Mouse (Mus musculus): ENCODE measurements around the gene Ckmt1. TPM values are rescaled to one million over a fixed set of nuclear protein-coding genes. Genes with fewer than 3 reads are reported as not detected.
"Not testable (repeated sequence)": the region's sequence is repeated elsewhere in the genome, so short reads cannot be mapped to it uniquely, and the experiment has no call there.

Gene Ckmt1
- 1 to 10 TPM in 1 of 2 experiments, under 1 TPM in 1; 0.83 to 1.5 TPM for polyA plus RNA-seq (2017; shearing (Covaris generic))

GRCm38 (mm10) chr2:121357494-121357893 lies at the start of gene Ckmt1:
Gene Ckmt1 (plus strand): TSS chr2:121357714.
- ATAC-seq = no peak

DNA sequence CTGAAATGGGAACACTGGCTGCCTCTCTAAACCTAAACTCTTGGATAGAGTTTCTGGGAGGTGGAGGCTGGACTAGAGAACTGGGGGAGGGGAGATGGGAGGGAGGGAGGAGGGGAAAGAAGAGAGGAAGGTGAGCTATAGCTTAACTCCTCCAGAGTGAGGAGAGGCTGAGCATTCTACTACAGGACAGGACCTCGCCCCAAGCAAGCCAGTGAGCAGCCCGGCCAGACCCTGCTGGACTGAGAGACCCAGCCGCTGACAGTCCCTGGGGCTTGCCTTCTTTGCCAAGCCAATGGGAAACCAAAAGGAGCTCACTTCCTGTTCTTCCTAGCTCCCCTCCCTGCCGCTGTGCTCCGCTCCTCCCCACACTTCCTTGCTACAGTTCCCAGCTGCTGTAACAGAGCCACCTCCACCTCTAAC lies 48.5 kb upstream of the Ckmt1 start:
- ATAC-seq = no peak

DNA sequence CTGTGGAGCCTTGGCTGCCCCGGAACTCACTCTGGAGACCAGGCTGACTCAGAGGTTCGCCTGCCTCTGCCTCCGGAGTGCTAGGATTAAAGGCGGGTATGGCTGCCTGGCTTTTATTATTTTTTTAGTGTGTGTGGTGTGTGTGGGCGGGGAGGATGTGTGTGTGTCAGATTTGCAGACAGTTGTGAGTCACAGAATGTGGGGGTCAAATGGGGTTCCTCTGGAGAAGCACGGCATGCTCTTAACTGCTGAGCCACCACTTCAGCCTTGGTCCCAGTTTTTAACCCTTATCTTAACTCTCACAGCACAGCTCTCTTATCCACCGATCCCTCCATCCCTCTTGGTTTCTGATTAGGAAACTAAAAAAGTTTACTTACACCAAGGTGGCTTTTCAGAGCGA lies 41.2 kb upstream of the Ckmt1 start:
- no peak for ATAC-seq

GRCm38 (mm10) chr2:121323041-121323440 lies 34.5 kb upstream of the Ckmt1 start:
- no peak for ATAC-seq

DNA sequence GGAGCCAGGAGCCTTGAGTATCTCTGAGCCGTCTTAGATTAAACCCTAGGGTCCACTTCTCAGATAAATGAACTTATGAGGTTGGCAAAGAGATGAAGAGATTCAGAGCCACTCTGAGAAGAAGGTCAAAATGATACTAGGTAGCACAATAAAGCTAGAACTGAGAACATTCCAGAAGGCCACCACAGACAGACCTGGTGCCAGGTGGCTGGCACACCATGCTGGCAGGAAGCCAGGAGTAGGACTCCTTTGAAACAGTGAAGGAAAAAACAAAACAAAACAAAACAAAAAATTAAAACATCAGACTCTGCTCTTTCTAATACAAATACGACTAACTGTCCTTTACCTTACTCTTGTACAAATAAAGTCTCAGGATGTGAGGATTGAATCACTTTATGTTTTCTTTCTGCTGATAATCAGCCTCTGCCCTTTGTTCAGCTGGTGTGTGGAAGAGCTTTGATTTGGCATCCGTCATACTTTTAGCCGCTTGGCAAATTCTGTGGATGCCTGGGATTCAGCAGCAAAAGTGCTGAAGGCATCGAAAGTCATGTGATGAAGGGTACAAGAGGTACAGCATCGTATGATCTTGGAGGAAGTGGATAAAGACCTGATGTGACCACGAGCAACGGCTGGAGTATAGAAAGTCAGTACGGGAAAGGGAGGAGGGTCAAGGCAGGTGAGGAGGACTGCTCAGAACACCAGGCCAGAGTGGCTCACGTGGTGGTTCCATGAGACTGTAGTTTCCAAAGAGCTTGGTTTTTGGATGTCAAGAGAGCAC lies 33.6 kb upstream of the Ckmt1 start:
- no peak for ATAC-seq

DNA sequence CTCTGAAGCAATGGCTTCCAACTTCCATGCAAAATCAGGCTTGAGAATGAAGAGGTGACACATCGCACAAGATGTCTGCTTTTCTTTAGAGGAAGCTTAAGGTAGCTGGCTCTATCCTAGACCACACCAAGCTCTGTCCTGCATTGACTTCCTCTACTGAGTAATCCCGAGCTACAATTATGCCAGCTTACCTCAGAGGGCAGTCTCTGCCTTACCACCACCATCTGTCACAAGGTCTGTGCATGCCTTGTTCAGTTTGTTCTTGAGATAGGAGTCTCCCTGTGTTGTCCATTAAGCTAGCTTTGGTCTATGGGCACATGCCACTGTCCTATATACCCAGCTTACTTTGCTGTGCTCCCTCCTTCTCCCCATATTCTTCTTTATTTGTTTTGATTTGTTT lies 28.0 kb upstream of the Ckmt1 start:
- ATAC-seq = no peak

GRCm38 (mm10) chr2:121339057-121339456 lies 18.5 kb upstream of the Ckmt1 start:
- no peak for ATAC-seq

- ATAC-seq = no peak
Measured at GRCm38 (mm10) chr2:121353156-121353555, 4.4 kb upstream of the Ckmt1 start.

DNA sequence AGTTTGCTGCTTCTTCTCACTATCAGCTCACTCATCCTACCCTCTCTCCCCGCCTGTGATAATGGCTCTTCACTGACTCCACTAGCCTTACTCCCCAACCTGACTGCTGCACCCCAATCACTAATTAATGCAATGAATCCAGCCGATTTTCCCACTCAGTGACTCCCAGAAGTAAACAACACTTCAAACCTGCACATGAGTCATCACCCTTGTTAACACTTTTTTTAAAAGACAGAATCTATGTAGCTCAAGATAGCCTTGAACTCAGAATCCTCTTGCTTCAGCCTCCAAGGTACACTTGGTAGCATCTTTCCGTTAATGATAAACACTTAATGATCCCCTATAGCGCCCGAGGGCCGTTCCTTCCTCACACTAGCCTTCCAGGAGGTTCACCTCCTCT lies 3.1 kb upstream of the Ckmt1 start:
- no peak for ATAC-seq

GRCm38 (mm10) chr2:121354820-121355592 lies 2.5 kb upstream of the Ckmt1 start, which contains the start of gene Ppip5k1:
Gene Ppip5k1 (minus strand): TSS chr2:121355396.
- peak; percentile 99 for ATAC-seq

DNA sequence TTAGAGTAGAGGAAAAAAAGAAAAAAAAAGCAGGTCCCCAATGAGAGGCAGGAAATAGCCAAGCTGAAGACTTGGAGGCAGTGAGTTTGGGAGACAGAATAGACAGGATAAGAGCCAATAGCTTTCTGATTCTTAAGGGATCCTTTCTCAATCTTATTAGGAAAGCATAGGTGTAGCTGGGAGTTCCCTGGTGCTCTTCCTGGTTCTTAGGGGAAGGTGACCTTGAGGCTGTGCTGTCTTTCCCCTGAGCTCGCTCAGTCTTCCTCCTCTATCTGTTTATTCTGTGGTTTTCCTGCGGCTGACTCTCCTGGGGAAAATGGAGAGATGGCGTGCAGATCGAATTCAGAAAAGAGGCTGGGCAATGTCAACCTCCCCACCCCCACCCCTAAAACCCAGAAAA lies 447 bp downstream of the Ckmt1 start:
- ATAC-seq = no peak

GRCm38 (mm10) chr2:121358381-121358780 lies 867 bp downstream of the Ckmt1 start:
- ATAC-seq = no peak

- ATAC-seq = no peak
Measured at GRCm38 (mm10) chr2:121359461-121359860, 1.9 kb downstream of the Ckmt1 start.

DNA sequence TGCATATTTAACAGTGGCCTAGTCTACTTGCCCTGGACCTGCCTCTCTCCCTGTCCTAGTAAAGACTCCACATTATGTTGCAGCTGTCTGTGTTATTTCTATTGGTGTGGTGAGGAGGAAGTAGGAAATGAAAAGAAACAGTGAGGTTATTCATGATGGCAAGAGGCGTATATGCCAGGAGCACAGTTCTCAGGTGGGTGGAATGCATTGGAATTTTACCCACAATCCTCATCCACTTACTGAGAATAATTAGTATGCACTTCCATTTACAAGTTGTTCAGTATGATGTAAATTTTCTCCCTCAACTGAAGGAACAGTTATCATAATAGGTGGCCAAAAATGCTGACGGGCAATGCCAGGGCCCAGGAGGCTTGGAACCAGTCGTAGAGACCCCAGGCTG lies 6.1 kb downstream of the Ckmt1 start:
- ATAC-seq = no peak

DNA sequence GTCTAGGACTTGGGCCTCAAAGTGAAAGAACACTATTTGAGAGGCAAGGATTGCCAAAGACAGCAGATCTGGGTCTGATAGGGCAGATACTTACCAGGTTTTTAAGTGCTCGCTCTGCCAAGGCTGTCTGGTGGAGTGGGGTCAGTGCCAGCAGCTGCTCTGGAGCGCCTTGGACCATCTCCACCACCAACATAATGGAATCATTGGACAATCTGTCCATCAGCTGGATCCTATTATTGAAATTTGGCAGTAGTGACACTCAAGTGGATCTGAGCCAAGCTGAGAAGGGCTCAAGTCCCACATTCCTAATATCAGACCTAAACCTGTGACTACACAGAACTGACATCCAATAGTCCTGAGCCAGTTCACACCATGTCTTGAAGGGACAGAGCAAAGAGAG lies 11.3 kb downstream of the Ckmt1 start:
- no peak for ATAC-seq

DNA sequence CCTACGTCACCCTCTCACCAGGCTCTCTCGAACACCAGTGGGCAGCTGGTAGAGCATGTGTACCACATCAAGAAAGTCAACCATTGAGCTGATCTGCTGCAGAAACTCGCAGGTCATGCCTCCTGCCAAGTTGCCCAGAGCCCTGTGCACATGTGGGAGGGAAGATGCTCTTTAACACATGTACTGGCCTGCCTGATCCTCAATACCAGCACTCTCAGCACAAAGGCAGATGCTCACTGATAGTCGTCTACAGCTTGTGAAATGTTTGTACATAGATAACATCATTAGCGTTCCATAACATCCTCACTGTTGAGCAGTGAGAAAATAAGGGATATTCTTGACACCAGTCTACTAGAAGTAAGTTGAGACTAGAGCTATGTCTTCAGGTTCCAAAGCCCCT lies 13.4 kb downstream of the Ckmt1 start:
- no peak for ATAC-seq

- no peak for ATAC-seq
Measured at GRCm38 (mm10) chr2:121372266-121372665, 14.8 kb downstream of the Ckmt1 start.

DNA sequence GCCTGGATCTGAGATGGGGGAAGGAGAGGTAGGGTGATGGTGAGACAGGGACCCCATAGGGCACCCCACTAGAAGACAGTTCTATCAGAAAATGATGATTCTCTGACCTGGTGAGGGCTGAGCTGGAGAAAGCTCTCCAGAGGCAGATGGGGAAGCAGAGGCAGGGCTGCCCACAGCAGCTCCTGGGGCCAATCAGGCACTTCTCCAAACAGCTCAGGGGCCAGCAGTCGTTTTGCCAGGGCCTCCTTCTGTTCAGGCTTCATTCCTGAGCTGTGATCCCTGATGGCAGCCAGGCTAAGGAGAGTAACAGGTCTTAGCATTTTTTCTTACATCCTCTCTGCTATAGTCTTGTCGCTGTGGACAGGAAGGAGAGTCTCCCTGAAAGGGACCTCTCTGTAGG lies 17.3 kb downstream of the Ckmt1 start:
- ATAC-seq = no peak

DNA sequence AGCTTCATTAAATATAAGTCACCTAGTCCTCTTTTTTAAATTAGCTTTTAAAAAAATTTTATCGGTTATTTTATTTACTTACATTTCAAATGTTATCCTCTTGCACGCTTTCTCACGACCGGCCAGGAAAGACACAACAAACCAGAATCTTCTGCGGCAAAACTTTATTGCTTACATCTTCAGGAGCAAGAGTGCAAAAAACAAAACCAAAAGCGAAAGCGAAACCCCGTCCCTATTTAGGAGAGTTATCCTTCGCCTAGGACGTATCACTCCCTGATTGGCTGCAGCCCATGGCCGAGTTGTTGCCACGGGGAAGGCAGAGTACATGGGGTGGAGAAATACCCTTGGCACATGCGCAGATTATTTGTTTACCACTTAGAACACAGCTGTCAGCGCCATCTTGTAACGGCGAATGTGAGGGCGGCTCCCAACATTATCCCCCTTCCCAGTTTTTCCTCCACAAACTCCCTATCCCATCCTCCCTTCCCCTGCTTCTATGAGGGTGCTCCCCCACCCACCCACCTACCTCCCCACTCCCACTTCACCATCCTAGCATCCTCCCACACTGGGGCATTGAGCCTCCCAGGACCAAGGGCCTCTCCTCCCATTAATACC lies 29.6 kb downstream of the Ckmt1 start, which contains the start of gene Strc:
Gene Strc, minus strand, starts transcription at position 208 of the 615 bp plus-strand sequence.
- not testable (repeated sequence) for ATAC-seq

- ATAC-seq = peak; percentile 57
Measured at GRCm38 (mm10) chr2:121396624-121397023, 39.1 kb downstream of the Ckmt1 start.

GRCm38 (mm10) chr2:121403296-121403695 lies 45.8 kb downstream of the Ckmt1 start:
- no peak for ATAC-seq

DNA sequence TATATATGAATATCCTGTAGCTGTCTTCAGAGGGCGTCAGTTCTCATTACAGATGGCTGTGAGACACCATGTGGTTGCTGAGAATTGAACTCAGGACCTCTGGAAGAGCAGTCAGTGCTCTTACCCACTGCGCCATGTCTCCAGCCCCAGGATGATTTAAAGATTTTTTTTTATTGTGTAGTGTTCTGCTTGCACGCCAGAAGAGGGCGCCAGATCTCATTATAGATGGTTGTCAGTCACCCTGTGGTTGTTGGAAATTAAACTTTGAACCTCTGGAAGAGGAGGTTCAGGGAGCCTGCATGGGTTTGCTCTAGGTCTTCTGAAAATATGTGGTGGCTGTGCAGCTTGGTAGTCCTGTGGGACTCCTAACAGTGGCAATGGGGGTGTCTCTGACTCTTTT lies 50.6 kb downstream of the Ckmt1 start:
- peak; percentile 84 for ATAC-seq

GRCm38 (mm10) chr2:121412843-121413386 lies 55.4 kb downstream of the Ckmt1 start:
- no peak for ATAC-seq
